Mouse (Mus musculus) stomach, embryonic 14.5 days (tissue): ENCODE results near the gene Usp17ld. TPM values are rescaled to one million over a fixed set of nuclear protein-coding genes. Genes with fewer than 3 reads are reported as not detected.
"Not testable (repeated sequence)": the region's sequence is repeated elsewhere in the genome, so short reads cannot be mapped to it uniquely, and the experiment has no call there.

Source experiments
- ATAC-seq: fragments of 200-750 bp; cut with Nextera tagmentation; 2 replicates; pipeline ENCODE4 v1.8.0; 2017; ENCODE audit warnings: low read depth, moderate TSS enrichment; ENCODE audit not compliant: insufficient number of reproducible peaks, insufficient read depth, low FRiP score
- H3K27ac ChIP-seq: fragments of 300-500 bp; sonication (generic); 2 replicates; pipeline ENCODE4 v1.5.1; 2014; ENCODE audit warnings: mild to moderate bottlenecking, low read length, moderate library complexity, mixed read lengths
- H3K27me3 ChIP-seq: fragments of 300-500 bp; sonication (generic); 2 replicates; pipeline ENCODE4 v1.6.1; 2014; ENCODE audit warnings: low read length, control low read depth, mixed read lengths; ENCODE audit not compliant: control insufficient read depth, insufficient read depth
- H3K36me3 ChIP-seq: fragments of 300-500 bp; sonication (generic); 2 replicates; pipeline ENCODE4 v1.6.1; 2014; ENCODE audit warnings: mild to moderate bottlenecking, control low read depth, low read length, moderate library complexity, mixed read lengths; ENCODE audit not compliant: control insufficient read depth, insufficient read depth
- H3K4me1 ChIP-seq: fragments of 300-500 bp; sonication (generic); 2 replicates; pipeline ENCODE4 v1.6.1; 2014; ENCODE audit warnings: low read length, control low read depth, mixed read lengths; ENCODE audit not compliant: control insufficient read depth, insufficient read depth
- H3K4me2 ChIP-seq: fragments of 300-500 bp; sonication (generic); replicated peaks from 2 replicates; pipeline ENCODE4 v1.6.1; 2014; ENCODE audit warnings: low read depth, low read length, control low read depth
- H3K4me3 ChIP-seq: fragments of 300-500 bp; sonication (generic); 2 replicates; pipeline ENCODE4 v1.5.1; 2014; ENCODE audit warnings: low read depth, low read length, control low read depth
- H3K9ac ChIP-seq: fragments of 300-500 bp; sonication (generic); replicated peaks from 2 replicates; pipeline ENCODE4 v1.6.1; 2014; ENCODE audit warnings: low read depth, mild to moderate bottlenecking, control low read depth, low read length, moderate library complexity, mixed read lengths
- H3K9me3 ChIP-seq: fragments of 300-500 bp; sonication (generic); 2 replicates; pipeline ENCODE4 v1.6.1; 2016; ENCODE audit warnings: low read depth, low read length, control low read depth; ENCODE audit not compliant: control insufficient read depth
- WGBS: fragments of 180-500 bp; shearing (Covaris S2); extraction: QIAGEN DNeasy Blood & Tissue Kit; methylation state at CpG from one replicate; pipeline ENCODE4 v1.1.7; 2014; 5-methylcytosine and 5-hydroxymethylcytosine counted together
- microRNA-seq: library from miRNA; unstranded; fragments of <30 nt; microRNA quantifications from one replicate; pipeline ENCODE4, GENCODE M21; 2016
- polyA plus RNA-seq: library from polyadenylated mRNA; unstranded; fragments of >200 nt; fragmentation: Nextera tagmentation; extraction: Ambion mirVana; gene quantifications from 2 replicates; pipeline ENCODE4 v1.2.1, GENCODE M21; 2014

The Usp17ld gene
- polyA plus RNA-seq = not detected in 2 replicates

GRCm38 (mm10) chr7:103252405-103252804, at the start of gene Usp17ld:
TSS of gene Usp17ld (minus strand) at chr7:103252505.
- not testable (repeated sequence) for H3K27me3 ChIP-seq, H3K36me3 ChIP-seq, H3K4me3 ChIP-seq, H3K4me2 ChIP-seq, H3K27ac ChIP-seq, H3K9ac ChIP-seq, H3K4me1 ChIP-seq, ATAC-seq, H3K9me3 ChIP-seq

- Histone ChIP-seq H3K4me3 (no peak within 1 kb of the TSS), H3K9me3 (no peaks in the 10 kb centered on the region), H3K27me3 (no peaks in the 10 kb centered on the region), H3K4me2 (no peak within 1 kb of the TSS), H3K36me3 (no peaks in the 10 kb centered on the region), H3K9ac (no peak within 1 kb of the TSS), H3K27ac (no peak within 1 kb of the TSS), H3K4me1 (no peaks in the 10 kb centered on the region)
- ATAC-seq = no peak
Observed at GRCm38 (mm10) chr7:103216696-103217095, 35.6 kb downstream of the Usp17ld start, which contains the start of gene Olfr594. TSS of gene Olfr594 (plus strand) at chr7:103216996.

- H3K27ac ChIP-seq, H3K9me3 ChIP-seq, ATAC-seq, H3K4me1 ChIP-seq, H3K36me3 ChIP-seq, H3K9ac ChIP-seq, H3K4me2 ChIP-seq, H3K27me3 ChIP-seq, H3K4me3 ChIP-seq: not testable (repeated sequence)
- WGBS = 87% methylated on average over 5 of the region's 5 CpGs
Observed at GRCm38 (mm10) chr7:103212050-103212449, 40.3 kb downstream of the Usp17ld start.

- H3K27ac ChIP-seq = no peak within 1 kb of the TSS
- ATAC-seq = no peak
Observed at GRCm38 (mm10) chr7:103211562-103211961, 40.7 kb downstream of the Usp17ld start, which contains the start of gene Olfr593. TSS of gene Olfr593 (plus strand) at chr7:103211862.

More at GRCm38 (mm10) chr7:103211562-103211961, 40.7 kb downstream of the Usp17ld start, which contains the start of gene Olfr593:
- Histone ChIP-seq H3K9me3 (no peaks in the 10 kb centered on the region), H3K27me3 (no peaks in the 10 kb centered on the region), H3K4me1 (no peaks in the 10 kb centered on the region), H3K36me3 (no peaks in the 10 kb centered on the region), H3K4me2 (no peak within 1 kb of the TSS), H3K9ac (no peak within 1 kb of the TSS), H3K4me3 (no peak within 1 kb of the TSS)
- WGBS = 74% methylated on average over 1 of the region's 1 CpGs

Small RNA genes lying within 50 kb of the gene (microRNA-seq; reads per million reads assigned to microRNA genes)
- gene Gm23550 (not detected), gene Gm25171 (not detected)

Other genes starting within 250 kb of the Usp17ld start
- not detected in 2 replicates for gene Olfr582, start 214.5 kb downstream of the Usp17ld start, polyA plus RNA-seq
- gene Olfr583, start 201.2 kb downstream of the Usp17ld start, polyA plus RNA-seq = not detected in 2 replicates
- not detected in 2 replicates for gene Olfr584, start 170.6 kb downstream of the Usp17ld start, polyA plus RNA-seq
- not detected in 2 replicates for gene Olfr585, start 154.8 kb downstream of the Usp17ld start, polyA plus RNA-seq
- not detected in 2 replicates for gene Olfr586, start 126.9 kb downstream of the Usp17ld start, polyA plus RNA-seq
- not detected in 2 replicates for gene Olfr588-ps1, start 111.6 kb downstream of the Usp17ld start, polyA plus RNA-seq
- gene Olfr589, start 96.1 kb downstream of the Usp17ld start, polyA plus RNA-seq = not detected in 2 replicates
- gene Olfr591, start 74.2 kb downstream of the Usp17ld start, polyA plus RNA-seq = not detected in 2 replicates
- not detected in 2 replicates for gene Olfr592, start 67.7 kb downstream of the Usp17ld start, polyA plus RNA-seq
- gene Olfr593, start 40.6 kb downstream of the Usp17ld start, polyA plus RNA-seq = not detected in 2 replicates
- gene Olfr594, start 35.5 kb downstream of the Usp17ld start, polyA plus RNA-seq = not detected in 2 replicates
- not detected in 2 replicates for gene Olfr596, start 53.1 kb upstream of the Usp17ld start, polyA plus RNA-seq
- gene Olfr597, start 63.8 kb upstream of the Usp17ld start, polyA plus RNA-seq = not detected in 2 replicates
- gene Olfr598, start 71.1 kb upstream of the Usp17ld start, polyA plus RNA-seq = not detected in 2 replicates
- not detected in 2 replicates for gene Olfr599, start 83.4 kb upstream of the Usp17ld start, polyA plus RNA-seq
- gene Olfr600, start 97.2 kb upstream of the Usp17ld start, polyA plus RNA-seq = not detected in 2 replicates
- not detected in 2 replicates for gene Olfr601, start 110.2 kb upstream of the Usp17ld start, polyA plus RNA-seq
- gene Olfr603, start 133.7 kb upstream of the Usp17ld start, polyA plus RNA-seq = not detected in 2 replicates
- gene Usp17lc, start 162.6 kb upstream of the Usp17ld start, polyA plus RNA-seq = not detected in 2 replicates
- gene Olfr605, start 192.9 kb upstream of the Usp17ld start, polyA plus RNA-seq = not detected in 2 replicates
- gene Olfr606, start 196.5 kb upstream of the Usp17ld start, polyA plus RNA-seq = not detected in 2 replicates
- gene Olfr607, start 211.6 kb upstream of the Usp17ld start, polyA plus RNA-seq = not detected in 2 replicates
- gene Olfr608, start 217.4 kb upstream of the Usp17ld start, polyA plus RNA-seq = not detected in 2 replicates
- not detected in 2 replicates for gene Olfr609, start 245.6 kb upstream of the Usp17ld start, polyA plus RNA-seq